Mouse (Mus musculus): ENCODE data around the gene St7l. TPM values are rescaled to one million over a fixed set of nuclear protein-coding genes. Genes with fewer than 3 reads are reported as not detected.
A peak's percentile ranks its signal among the peaks of the same experiment; 100 is the strongest.

The St7l gene
- polyA plus RNA-seq, 1 experiment from 2014 or later, result 36.8 TPM

DNA sequence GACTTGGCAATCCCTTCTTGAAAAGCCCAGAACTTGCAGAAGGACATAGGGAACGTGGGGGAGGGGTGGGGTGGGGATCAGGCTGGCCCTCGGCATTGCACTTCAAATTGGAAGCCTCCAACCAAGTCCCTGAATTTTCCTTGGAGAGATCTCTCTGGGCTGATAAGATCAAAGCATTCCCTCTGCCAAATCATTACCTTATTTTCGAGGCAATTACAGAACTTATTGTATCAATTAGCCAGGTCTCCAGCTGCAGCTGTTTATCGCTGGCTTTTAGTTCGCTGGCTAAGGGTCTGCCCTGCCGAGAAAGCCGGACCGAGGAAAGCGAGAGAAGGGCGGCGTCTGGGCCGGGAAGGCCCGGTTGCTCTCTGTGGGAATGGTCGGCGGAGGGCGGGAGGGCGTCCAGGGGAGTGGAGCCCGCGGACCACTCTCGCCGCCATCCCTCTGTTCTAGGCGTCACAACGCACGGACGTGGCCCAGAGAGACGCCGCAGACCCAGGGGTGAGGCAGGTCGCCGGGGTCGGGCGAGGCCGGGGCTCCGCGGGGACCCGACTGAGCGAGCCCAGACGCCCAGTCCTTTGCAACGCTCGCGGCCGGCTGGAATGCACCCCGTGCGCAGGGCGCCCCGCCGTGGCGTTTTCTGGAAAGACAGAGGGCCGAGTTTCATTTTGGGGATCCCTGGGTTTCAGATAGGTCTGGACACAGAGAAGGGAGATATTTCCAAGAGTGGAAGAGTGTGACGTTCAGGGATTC, 103.9 kb downstream of the St7l start:
- H3K4me3 ChIP-seq (replicated peaks), result peak overlapping the region; percentile 57
- peak; percentile 82 for ATAC-seq
- peak overlapping the region; percentile 9; the same call in 1 of the 2 replicates for H3K27ac ChIP-seq
- H3K9me3 ChIP-seq, result no peaks in the 10 kb centered on the region
- 2% methylated on average over 49 of the region's 49 CpGs for WGBS
- no peaks in the 10 kb centered on the region for H3K27me3 ChIP-seq (replicated peaks)
- H3K9ac ChIP-seq, result peak overlapping the region; percentile 70
- H3K36me3 ChIP-seq, result no peaks in the 10 kb centered on the region
- peaks cover 7% of the 10 kb centered on the region; the same call in 1 of the 2 replicates for H3K4me1 ChIP-seq (replicated peaks)
- H3K4me2 ChIP-seq (replicated peaks), result peak overlapping the region; percentile 90

Other genes starting within 250 kb of the St7l start
- 45.7 and 50.0 TPM in 2 replicates for gene Slc16a1, start 225.3 kb upstream of the St7l start, polyA plus RNA-seq (2015; fragmentation: Nextera tagmentation; extraction: Ambion mirVana)
- gene Ppm1j, start 82.9 kb upstream of the St7l start, polyA plus RNA-seq (2015; fragmentation: Nextera tagmentation; extraction: Ambion mirVana), result 2.9 and 4.5 TPM in 2 replicates
- gene Fam19a3, start 82.2 kb upstream of the St7l start, polyA plus RNA-seq (2015; fragmentation: Nextera tagmentation; extraction: Ambion mirVana), result 0.08 TPM in 1 of 2 replicates, not detected in the other
- 157 and 162 TPM in 2 replicates for gene Rhoc, start 75.6 kb upstream of the St7l start, polyA plus RNA-seq (2015; fragmentation: Nextera tagmentation; extraction: Ambion mirVana)
- gene Mov10, start 45.4 kb upstream of the St7l start, polyA plus RNA-seq (2015; fragmentation: Nextera tagmentation; extraction: Ambion mirVana), result 129 and 133 TPM in 2 replicates
- gene Capza1, start 500 bp downstream of the St7l start, polyA plus RNA-seq (2015; fragmentation: Nextera tagmentation; extraction: Ambion mirVana), result 186 and 196 TPM in 2 replicates
- gene Wnt2b, start 97.9 kb downstream of the St7l start, polyA plus RNA-seq (2015; fragmentation: Nextera tagmentation; extraction: Ambion mirVana), result 1.8 TPM in 2 replicates
- gene Cttnbp2nl, start 189.1 kb downstream of the St7l start, polyA plus RNA-seq (2015; fragmentation: Nextera tagmentation; extraction: Ambion mirVana), result 18.8 and 21.9 TPM in 2 replicates
- not detected in 2 replicates for gene 4930564D02Rik, start 202.8 kb downstream of the St7l start, polyA plus RNA-seq (2015; fragmentation: Nextera tagmentation; extraction: Ambion mirVana)

Measured in intestine, embryonic 15.5 days (tissue).